Mouse (Mus musculus) kidney, adult 2 months (tissue): ENCODE measurements around the gene Mgat4e.

ENCODE experiments used
- CTCF ChIP-seq: fragments of 200-500 bp; conservative IDR thresholded peaks from 2 replicates; pipeline ENCODE4 v1.5.1; 2011; ENCODE audit warnings: low read depth, mild to moderate bottlenecking, control low read depth, low read length, moderate library complexity, mixed read lengths; ENCODE audit not compliant: insufficient read depth, insufficient read length
- POLR2A ChIP-seq: fragments of 200-500 bp; IDR thresholded peaks from one replicate; pipeline ENCODE4 v1.6.1; 2011; ENCODE audit warnings: low read depth, low read length, control low read depth

DNA sequence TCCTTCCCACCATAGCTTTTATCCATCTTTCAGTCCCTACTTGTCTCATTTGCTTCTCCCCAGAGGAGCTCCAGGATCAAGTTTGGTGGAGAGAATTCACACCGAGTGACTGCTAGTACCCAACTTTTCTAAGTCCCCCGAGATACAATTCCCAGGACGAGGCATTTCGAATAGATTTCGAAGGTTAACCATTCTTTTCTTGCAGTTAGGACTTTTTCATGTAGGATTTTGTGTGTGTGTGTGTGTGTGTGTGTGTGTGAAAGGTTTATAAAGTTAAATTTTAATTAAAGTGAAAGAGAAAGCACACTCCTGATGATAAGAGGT is 54.3 kb downstream of the Mgat4e start:
- TF ChIP-seq CTCF (no peak), POLR2A (no peak)
